Mouse (Mus musculus) urinary bladder, adult 2 months (tissue): ENCODE results near the gene Per1. TPM values are rescaled to one million over a fixed set of nuclear protein-coding genes. Genes with fewer than 3 reads are reported as not detected.

Source experiments
- DNase-seq: peaks from one replicate; pipeline ENCODE4 v3.0.0; 2022; ENCODE audit warnings: low spot score
- polyA plus RNA-seq: library from polyadenylated mRNA; depleted of rRNA; stranded (reverse); fragments of >200 nt; gene quantifications from 2 replicates; pipeline ENCODE4 v1.2.3, GENCODE M21; 2012; rRNA removed

Per1 gene
- polyA plus RNA-seq, 1 experiment, result 26.8 TPM

- no peak for DNase-seq
Observed at GRCm38 (mm10) chr11:69133923-69134621, 39.1 kb downstream of the Per1 start.

- DNase-seq, result no peak
Observed at GRCm38 (mm10) chr11:69134622-69134968, 39.6 kb downstream of the Per1 start.

GRCm38 (mm10) chr11:69135361-69135760 lies 40.3 kb downstream of the Per1 start:
- no peak for DNase-seq

GRCm38 (mm10) chr11:69147546-69147945 lies 52.5 kb downstream of the Per1 start:
- DNase-seq, result no peak

GRCm38 (mm10) chr11:69148451-69148960 lies 53.5 kb downstream of the Per1 start:
- no peak for DNase-seq

GRCm38 (mm10) chr11:69149728-69150127 lies 54.7 kb downstream of the Per1 start:
- no peak for DNase-seq

GRCm38 (mm10) chr11:69150444-69150843 lies 55.4 kb downstream of the Per1 start:
- DNase-seq, result no peak

- DNase-seq, result no peak
Observed at GRCm38 (mm10) chr11:69151004-69151403, 56.0 kb downstream of the Per1 start.

GRCm38 (mm10) chr11:69153831-69154230 lies 58.8 kb downstream of the Per1 start:
- no peak for DNase-seq

GRCm38 (mm10) chr11:69155351-69155750 lies 60.3 kb downstream of the Per1 start:
- no peak for DNase-seq

- DNase-seq, result no peak
Observed at GRCm38 (mm10) chr11:69156800-69157199, 61.8 kb downstream of the Per1 start, which contains the start of gene Alox12b. Gene Alox12b, plus strand, starts transcription at chr11:69156989.

Other genes with a start within 250 kb of the Per1 start
- 68.6 and 78.7 TPM in 2 replicates for gene Ndel1, start 223.4 kb upstream of the Per1 start, polyA plus RNA-seq
- gene Rnf222, start 206.7 kb upstream of the Per1 start, polyA plus RNA-seq, result 0.01 TPM in 1 of 2 replicates, not detected in the other
- 3,701 and 3,960 TPM in 2 replicates for gene Rpl26, start 193.6 kb upstream of the Per1 start, polyA plus RNA-seq
- gene Odf4, start 168.1 kb upstream of the Per1 start, polyA plus RNA-seq, result not detected in 2 replicates
- gene Arhgef15, start 137.7 kb upstream of the Per1 start, polyA plus RNA-seq, result 7.9 and 10.6 TPM in 2 replicates
- 27.3 and 32.4 TPM in 2 replicates for gene Slc25a35, start 127.1 kb upstream of the Per1 start, polyA plus RNA-seq
- gene Rangrf, start 120.0 kb upstream of the Per1 start, polyA plus RNA-seq, result 31.8 and 39.0 TPM in 2 replicates
- 9.3 and 11.1 TPM in 2 replicates for gene Pfas, start 86.8 kb upstream of the Per1 start, polyA plus RNA-seq
- 26.3 and 29.0 TPM in 2 replicates for gene Ctc1, start 79.3 kb upstream of the Per1 start, polyA plus RNA-seq
- gene Aurkb, start 49.6 kb upstream of the Per1 start, polyA plus RNA-seq, result 3.6 and 4.1 TPM in 2 replicates
- gene Borcs6, start 35.5 kb upstream of the Per1 start, polyA plus RNA-seq, result 18.0 and 19.4 TPM in 2 replicates
- 17.9 and 25.8 TPM in 2 replicates for gene Tmem107, start 24.4 kb upstream of the Per1 start, polyA plus RNA-seq
- 163 and 180 TPM in 2 replicates for gene Vamp2, start 6.7 kb upstream of the Per1 start, polyA plus RNA-seq
- 0.24 and 0.37 TPM in 2 replicates for gene Hes7, start 25.2 kb downstream of the Per1 start, polyA plus RNA-seq
- 0.74 and 0.78 TPM in 2 replicates for gene 9130213A22Rik, start 27.4 kb downstream of the Per1 start, polyA plus RNA-seq
- gene Aloxe3, start 30.7 kb downstream of the Per1 start, polyA plus RNA-seq, result 4.2 and 5.4 TPM in 2 replicates
- 0.03 TPM in 1 of 2 replicates, not detected in the other for gene Alox12b, start 61.8 kb downstream of the Per1 start, polyA plus RNA-seq
- 0.14 and 0.60 TPM in 2 replicates for gene Alox8, start 102.6 kb downstream of the Per1 start, polyA plus RNA-seq
- 0.01 and 0.03 TPM in 2 replicates for gene Gucy2e, start 141.8 kb downstream of the Per1 start, polyA plus RNA-seq
- gene Cntrob, start 228.6 kb downstream of the Per1 start, polyA plus RNA-seq, result 9.2 and 10.8 TPM in 2 replicates
- gene Trappc1, start 228.8 kb downstream of the Per1 start, polyA plus RNA-seq, result 56.2 and 60.4 TPM in 2 replicates
- 1.6 TPM in 2 replicates for gene Kcnab3, start 231.0 kb downstream of the Per1 start, polyA plus RNA-seq
- gene Rnf227, start 245.2 kb downstream of the Per1 start, polyA plus RNA-seq, result 3.0 and 4.2 TPM in 2 replicates